Mouse (Mus musculus): ENCODE measurements around the gene Akt3. TPM values are rescaled to one million over a fixed set of nuclear protein-coding genes. Genes with fewer than 3 reads are reported as not detected.

The Akt3 gene
- total RNA-seq, 1 experiment: 8.4 TPM

GRCm38 (mm10) chr1:177010607-177011302 is 247.2 kb downstream of the Akt3 start:
- Histone ChIP-seq H3K36me3 (ENCODE audit: control insufficient read depth, insufficient read depth, low read length, poor library complexity, severe bottlenecking) (no peaks in the 10 kb centered on the region), H3K9me3 (ENCODE audit: control insufficient read depth, insufficient read depth, low read depth, low read length) (no peaks in the 10 kb centered on the region), H3K27ac (ENCODE audit: insufficient read depth, low read depth, low read length, poor library complexity, severe bottlenecking) (no peak overlapping the region), H3K4me3 (ENCODE audit: insufficient read depth in 1 of 2, low read depth in 1 of 2, low read length in 2 of 2, poor library complexity in 1 of 2, severe bottlenecking in 1 of 2) (no peak overlapping the region), H3K4me1 (ENCODE audit: control insufficient read depth in 2 of 2, insufficient read depth in 2 of 2, low read length in 2 of 2, poor library complexity in 1 of 2) (peaks cover 0 to 4% of the 10 kb centered on the region in 2 experiments; a peak in 1 of 4 replicates), H3K9ac (ENCODE audit: insufficient read depth, low read depth, low read length, poor library complexity, severe bottlenecking) (no peak overlapping the region)
- in situ Hi-C loops (cut with MboI; ENCODE audit: low sequenced_read_pairs in 2 of 2, unreplicated experiment in 2 of 2): no loop called here
- no peak for TF ChIP-seq MAFK (IDR thresholded peaks at IDR 0.05; ENCODE audit: insufficient read depth, low read depth, low read length)
- no peak for TF ChIP-seq ZC3H11A (IDR thresholded peaks at IDR 0.05; ENCODE audit: borderline replicate concordance, low read depth, low read length)
- no peak for TF ChIP-seq CHD2 (IDR thresholded peaks at IDR 0.05; ENCODE audit: low read depth, low read length)
- no peak for TF ChIP-seq HCFC1 (IDR thresholded peaks at IDR 0.05; ENCODE audit: borderline replicate concordance, insufficient read depth, low read length)
- TF ChIP-seq ZNF384 (IDR thresholded peaks at IDR 0.05; ENCODE audit: low read depth, low read length): no peak
- no peak for DNase-seq (ENCODE audit: low read depth, low spot score)

- no peak overlapping the region for H3K9ac ChIP-seq (ENCODE audit: insufficient read depth, low read depth, low read length, poor library complexity, severe bottlenecking)
- in situ Hi-C loops (cut with MboI; ENCODE audit: low sequenced_read_pairs in 2 of 2, unreplicated experiment in 2 of 2): no loop called here
- TF ChIP-seq CHD2 (IDR thresholded peaks at IDR 0.05; ENCODE audit: low read depth, low read length) (no peak), HCFC1 (IDR thresholded peaks at IDR 0.05; ENCODE audit: borderline replicate concordance, insufficient read depth, low read length) (no peak)
- peaks cover 0 to 4% of the 10 kb centered on the region in 2 experiments; a peak in 1 of 4 replicates for H3K4me1 ChIP-seq (ENCODE audit: control insufficient read depth in 2 of 2, insufficient read depth in 2 of 2, low read length in 2 of 2, poor library complexity in 1 of 2)
- H3K27ac ChIP-seq (ENCODE audit: insufficient read depth, low read depth, low read length, poor library complexity, severe bottlenecking): no peak overlapping the region
- H3K36me3 ChIP-seq (ENCODE audit: control insufficient read depth, insufficient read depth, low read length, poor library complexity, severe bottlenecking): no peaks in the 10 kb centered on the region
- no peak overlapping the region for H3K4me3 ChIP-seq (ENCODE audit: insufficient read depth in 1 of 2, low read depth in 1 of 2, low read length in 2 of 2, poor library complexity in 1 of 2, severe bottlenecking in 1 of 2)
- H3K9me3 ChIP-seq (ENCODE audit: control insufficient read depth, insufficient read depth, low read depth, low read length): no peaks in the 10 kb centered on the region
- no peak for DNase-seq (ENCODE audit: low read depth, low spot score)
Measured at GRCm38 (mm10) chr1:177010041-177010440, 248.0 kb downstream of the Akt3 start.

DNA sequence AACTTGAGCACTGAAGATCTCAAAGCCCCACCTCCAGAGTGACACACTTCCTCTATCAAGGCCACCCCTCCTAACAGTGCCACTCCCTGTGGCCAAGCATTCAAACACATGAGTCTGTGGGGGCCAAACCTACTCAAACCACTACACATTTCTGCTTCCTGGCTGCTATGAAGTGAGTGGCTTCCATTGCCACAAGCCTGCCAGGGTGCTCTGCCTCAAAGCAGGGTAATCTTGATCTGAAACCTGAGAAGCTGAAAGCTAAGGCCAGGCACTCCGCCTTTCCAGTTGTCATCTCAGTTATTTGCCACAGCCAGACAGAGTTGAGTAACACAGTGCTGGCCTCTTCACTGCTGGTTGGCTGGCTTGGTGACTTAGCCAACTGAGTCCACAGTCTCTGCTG is 249.2 kb downstream of the Akt3 start:
- Histone ChIP-seq H3K9ac (ENCODE audit: insufficient read depth, low read depth, low read length, poor library complexity, severe bottlenecking) (no peak overlapping the region), H3K4me3 (ENCODE audit: insufficient read depth in 1 of 2, low read depth in 1 of 2, low read length in 2 of 2, poor library complexity in 1 of 2, severe bottlenecking in 1 of 2) (no peak overlapping the region), H3K27ac (ENCODE audit: insufficient read depth, low read depth, low read length, poor library complexity, severe bottlenecking) (no peak overlapping the region), H3K4me1 (ENCODE audit: control insufficient read depth in 2 of 2, insufficient read depth in 2 of 2, low read length in 2 of 2, poor library complexity in 1 of 2) (peaks cover 0 to 4% of the 10 kb centered on the region in 2 experiments; a peak in 1 of 4 replicates), H3K9me3 (ENCODE audit: control insufficient read depth, insufficient read depth, low read depth, low read length) (no peaks in the 10 kb centered on the region), H3K36me3 (ENCODE audit: control insufficient read depth, insufficient read depth, low read length, poor library complexity, severe bottlenecking) (no peaks in the 10 kb centered on the region)
- in situ Hi-C loops (cut with MboI; ENCODE audit: low sequenced_read_pairs in 2 of 2, unreplicated experiment in 2 of 2): no loop called here
- TF ChIP-seq CHD2 (IDR thresholded peaks at IDR 0.05; ENCODE audit: low read depth, low read length) (no peak), HCFC1 (IDR thresholded peaks at IDR 0.05; ENCODE audit: borderline replicate concordance, insufficient read depth, low read length) (no peak), MAFK (IDR thresholded peaks at IDR 0.05; ENCODE audit: insufficient read depth, low read depth, low read length) (no peak), ZC3H11A (IDR thresholded peaks at IDR 0.05; ENCODE audit: borderline replicate concordance, low read depth, low read length) (no peak), ZNF384 (IDR thresholded peaks at IDR 0.05; ENCODE audit: low read depth, low read length) (no peak)
- no peak for DNase-seq (ENCODE audit: low read depth, low spot score)

DNA sequence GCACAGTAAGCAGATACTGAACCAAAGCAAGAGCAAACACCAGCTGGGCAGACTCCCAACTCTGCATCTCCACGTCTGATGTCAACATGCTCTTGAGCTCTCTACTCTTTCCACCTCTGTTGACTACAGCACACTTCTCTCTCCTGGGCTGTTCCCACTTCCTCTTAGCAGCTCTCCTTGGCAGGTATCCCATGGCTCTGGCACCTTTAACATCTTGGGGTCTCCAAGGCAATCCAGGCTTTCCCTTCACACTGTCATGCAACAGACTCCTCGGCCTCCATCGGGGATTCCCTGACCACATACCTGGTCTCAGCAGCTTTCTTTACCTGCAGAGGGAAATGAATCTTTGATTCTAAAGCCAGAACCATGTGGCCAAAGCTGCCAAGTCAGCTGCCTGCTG is 250.6 kb downstream of the Akt3 start:
- Histone ChIP-seq H3K9ac (ENCODE audit: insufficient read depth, low read depth, low read length, poor library complexity, severe bottlenecking) (no peak overlapping the region), H3K36me3 (ENCODE audit: control insufficient read depth, insufficient read depth, low read length, poor library complexity, severe bottlenecking) (no peaks in the 10 kb centered on the region), H3K9me3 (ENCODE audit: control insufficient read depth, insufficient read depth, low read depth, low read length) (no peaks in the 10 kb centered on the region), H3K4me1 (ENCODE audit: control insufficient read depth in 2 of 2, insufficient read depth in 2 of 2, low read length in 2 of 2, poor library complexity in 1 of 2) (peaks cover 0 to 4% of the 10 kb centered on the region in 2 experiments; a peak in 1 of 4 replicates), H3K27ac (ENCODE audit: insufficient read depth, low read depth, low read length, poor library complexity, severe bottlenecking) (no peak overlapping the region), H3K4me3 (ENCODE audit: insufficient read depth in 1 of 2, low read depth in 1 of 2, low read length in 2 of 2, poor library complexity in 1 of 2, severe bottlenecking in 1 of 2) (no peak overlapping the region)
- no peak for TF ChIP-seq MAFK (IDR thresholded peaks at IDR 0.05; ENCODE audit: insufficient read depth, low read depth, low read length)
- TF ChIP-seq HCFC1 (IDR thresholded peaks at IDR 0.05; ENCODE audit: borderline replicate concordance, insufficient read depth, low read length): no peak
- TF ChIP-seq ZC3H11A (IDR thresholded peaks at IDR 0.05; ENCODE audit: borderline replicate concordance, low read depth, low read length): no peak
- no peak for TF ChIP-seq CHD2 (IDR thresholded peaks at IDR 0.05; ENCODE audit: low read depth, low read length)
- TF ChIP-seq ZNF384 (IDR thresholded peaks at IDR 0.05; ENCODE audit: low read depth, low read length): no peak
- in situ Hi-C loops (cut with MboI; ENCODE audit: low sequenced_read_pairs in 2 of 2, unreplicated experiment in 2 of 2): no loop called here
- no peak for DNase-seq (ENCODE audit: low read depth, low spot score)
